Mouse (Mus musculus): ENCODE results near the gene Klc1.

The Klc1 gene

GRCm38 (mm10) chr12:111770651-111771050, 12.0 kb downstream of the Klc1 start:
- no peak for DNase-seq (ENCODE audit: low spot score in 2 of 2)

- DNase-seq (ENCODE audit: low spot score in 2 of 2), result no peak
These were observed 15.5 kb downstream of the Klc1 start for GRCm38 (mm10) chr12:111774156-111774555.

- no peak for DNase-seq (ENCODE audit: low spot score in 2 of 2)
These were observed 16.2 kb downstream of the Klc1 start for GRCm38 (mm10) chr12:111774845-111775244.

- DNase-seq (ENCODE audit: low spot score in 2 of 2), result no peak
These were observed 19.3 kb downstream of the Klc1 start for GRCm38 (mm10) chr12:111777919-111778318.

GRCm38 (mm10) chr12:111779544-111779943, 20.9 kb downstream of the Klc1 start:
- no peak for DNase-seq (ENCODE audit: low spot score in 2 of 2)

- DNase-seq (ENCODE audit: low spot score in 2 of 2), result no peak
These were observed 26.5 kb downstream of the Klc1 start for GRCm38 (mm10) chr12:111785174-111785573.

- DNase-seq (ENCODE audit: low spot score in 2 of 2), result no peak
These were observed 28.4 kb downstream of the Klc1 start for GRCm38 (mm10) chr12:111787015-111787414.

GRCm38 (mm10) chr12:111790090-111790489, 31.4 kb downstream of the Klc1 start:
- DNase-seq (ENCODE audit: low spot score in 2 of 2), result no peak

GRCm38 (mm10) chr12:111790631-111791030, 32.0 kb downstream of the Klc1 start:
- no peak for DNase-seq (ENCODE audit: low spot score in 2 of 2)

GRCm38 (mm10) chr12:111791474-111792104, 32.9 kb downstream of the Klc1 start:
- DNase-seq (ENCODE audit: low spot score in 2 of 2), result no peak

- DNase-seq (ENCODE audit: low spot score in 2 of 2), result no peak
These were observed 35.5 kb downstream of the Klc1 start for GRCm38 (mm10) chr12:111794102-111794501.

GRCm38 (mm10) chr12:111794526-111795179, 36.0 kb downstream of the Klc1 start:
- no peak for DNase-seq (ENCODE audit: low spot score in 2 of 2)

- no peak for DNase-seq (ENCODE audit: low spot score in 2 of 2)
These were observed 36.7 kb downstream of the Klc1 start for GRCm38 (mm10) chr12:111795180-111795895.

- DNase-seq (ENCODE audit: low spot score in 2 of 2), result no peak
These were observed 38.6 kb downstream of the Klc1 start for GRCm38 (mm10) chr12:111797251-111797650.

GRCm38 (mm10) chr12:111798493-111798892, 39.8 kb downstream of the Klc1 start:
- DNase-seq (ENCODE audit: low spot score in 2 of 2), result no peak

GRCm38 (mm10) chr12:111800459-111801183, 42.0 kb downstream of the Klc1 start:
- DNase-seq (ENCODE audit: low spot score in 2 of 2), result no peak

GRCm38 (mm10) chr12:111803538-111803937, 44.9 kb downstream of the Klc1 start:
- DNase-seq (ENCODE audit: low spot score in 2 of 2), result no peak

GRCm38 (mm10) chr12:111808775-111809174, 50.1 kb downstream of the Klc1 start:
- DNase-seq (ENCODE audit: low spot score in 2 of 2), result no peak

GRCm38 (mm10) chr12:111809762-111810161, 51.1 kb downstream of the Klc1 start:
- DNase-seq (ENCODE audit: low spot score in 2 of 2), result peak; percentile 65 to 71

GRCm38 (mm10) chr12:111812075-111812474, 53.4 kb downstream of the Klc1 start:
- DNase-seq (ENCODE audit: low spot score in 2 of 2), result no peak

GRCm38 (mm10) chr12:111812611-111813010, 54.0 kb downstream of the Klc1 start:
- DNase-seq (ENCODE audit: low spot score in 2 of 2), result no peak

GRCm38 (mm10) chr12:111813111-111813765, 54.6 kb downstream of the Klc1 start:
- no peak for DNase-seq (ENCODE audit: low spot score in 2 of 2)

Measured in urinary bladder, adult 18-20 months (tissue).